Mouse (Mus musculus): Measurements from ENCODE around the gene Gpr137c. TPM values are rescaled to one million over a fixed set of nuclear protein-coding genes. Genes with fewer than 3 reads are reported as not detected.

Gpr137c gene
- polyA plus RNA-seq, 1 experiment from 2014 or later: 4.2 TPM

DNA sequence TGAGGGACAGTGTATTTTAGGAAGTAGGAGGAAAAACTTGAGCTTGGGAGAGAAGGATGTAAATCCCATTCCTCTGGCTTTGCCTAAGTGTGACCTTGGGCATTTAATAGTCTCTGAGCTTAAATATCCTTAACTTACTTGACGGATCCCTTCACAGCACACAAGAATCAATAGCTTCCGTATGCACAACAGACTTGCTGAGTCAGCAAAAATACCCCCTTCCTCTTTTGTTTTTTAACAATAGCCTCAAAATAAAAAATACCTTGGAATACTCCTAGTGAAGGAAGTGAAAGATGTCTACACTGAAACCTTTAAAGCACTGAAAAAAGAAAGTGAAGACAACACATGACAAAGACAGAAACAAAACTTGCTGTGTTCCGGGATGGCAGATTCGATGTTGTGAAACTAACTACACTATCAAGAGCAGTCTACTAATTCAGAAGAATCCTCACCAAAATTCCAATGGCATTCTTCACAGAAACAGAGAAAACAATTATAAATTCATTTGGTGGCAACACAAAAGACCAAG is 32.1 kb downstream of the Gpr137c start:
- Histone ChIP-seq H3K27me3 (replicated peaks; ENCODE audit: control insufficient read depth, insufficient read depth, low read length) (no peaks in the 10 kb centered on the region), H3K36me3 (ENCODE audit: control insufficient read depth, insufficient read depth, low read length) (no peaks in the 10 kb centered on the region), H3K4me3 (ENCODE audit: low read depth, low read length) (no peak overlapping the region), H3K9me3 (ENCODE audit: control insufficient read depth, low read length) (no peaks in the 10 kb centered on the region), H3K27ac (ENCODE audit: low read depth) (no peak overlapping the region), H3K9ac (ENCODE audit: low read length) (no peak overlapping the region), H3K4me2 (ENCODE audit: low read length) (no peak overlapping the region), H3K4me1 (replicated peaks; ENCODE audit: control insufficient read depth, insufficient read depth, low read length) (no peaks in the 10 kb centered on the region)
- ATAC-seq (replicated peaks; ENCODE audit: low FRiP score, low TSS enrichment, low read depth) (no peak), DNase-seq (ENCODE audit: low spot score) (no peak)
- WGBS: 88% methylated on average over 4 of the region's 4 CpGs

DNA sequence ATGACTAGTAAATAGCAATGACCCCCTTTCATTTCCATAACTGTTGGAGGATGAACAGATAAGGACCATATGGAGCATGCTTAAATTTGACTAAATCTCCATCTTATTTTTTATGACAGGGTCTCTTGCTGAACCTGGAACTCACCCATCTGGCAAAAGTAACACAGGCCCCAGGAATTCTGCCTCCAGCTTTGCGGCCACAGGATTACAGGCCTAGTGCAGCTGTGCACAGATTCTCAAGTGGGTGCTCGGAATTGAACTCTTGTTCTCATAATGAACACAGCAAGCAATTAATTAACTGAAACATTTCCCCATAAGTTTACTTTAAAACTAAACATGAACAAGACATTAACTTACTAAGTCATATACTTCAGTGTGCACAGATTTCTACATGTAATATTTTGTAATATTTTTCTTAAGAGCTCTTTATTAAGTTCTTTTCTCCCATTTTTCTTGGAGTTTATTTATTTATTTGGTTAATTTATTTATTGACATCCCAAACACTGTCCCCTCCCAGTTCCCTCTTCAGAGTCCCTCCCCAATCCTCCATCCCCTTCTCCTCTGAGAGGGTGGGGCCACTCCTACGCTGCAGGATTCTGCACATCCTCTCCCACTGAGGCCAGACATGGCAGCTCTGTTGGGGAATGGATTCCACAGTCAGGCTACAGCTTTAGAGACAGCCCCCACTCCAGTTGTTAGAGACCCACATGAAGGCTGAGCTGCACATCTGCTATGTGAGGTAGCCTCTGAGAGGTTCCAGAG is 44.5 kb downstream of the Gpr137c start:
- Histone ChIP-seq H3K27ac (ENCODE audit: low read depth) (no peak overlapping the region), H3K27me3 (replicated peaks; ENCODE audit: control insufficient read depth, insufficient read depth, low read length) (no peaks in the 10 kb centered on the region), H3K4me3 (ENCODE audit: low read depth, low read length) (no peak overlapping the region), H3K9me3 (ENCODE audit: control insufficient read depth, low read length) (no peaks in the 10 kb centered on the region), H3K9ac (ENCODE audit: low read length) (no peak overlapping the region), H3K36me3 (ENCODE audit: control insufficient read depth, insufficient read depth, low read length) (no peaks in the 10 kb centered on the region), H3K4me1 (replicated peaks; ENCODE audit: control insufficient read depth, insufficient read depth, low read length) (no peaks in the 10 kb centered on the region), H3K4me2 (ENCODE audit: low read length) (no peak overlapping the region)
- WGBS: 64% methylated on average over 3 of the region's 3 CpGs
- DNase-seq (ENCODE audit: low spot score): no peak
- ATAC-seq (replicated peaks; ENCODE audit: low FRiP score, low TSS enrichment, low read depth): no peak

DNA sequence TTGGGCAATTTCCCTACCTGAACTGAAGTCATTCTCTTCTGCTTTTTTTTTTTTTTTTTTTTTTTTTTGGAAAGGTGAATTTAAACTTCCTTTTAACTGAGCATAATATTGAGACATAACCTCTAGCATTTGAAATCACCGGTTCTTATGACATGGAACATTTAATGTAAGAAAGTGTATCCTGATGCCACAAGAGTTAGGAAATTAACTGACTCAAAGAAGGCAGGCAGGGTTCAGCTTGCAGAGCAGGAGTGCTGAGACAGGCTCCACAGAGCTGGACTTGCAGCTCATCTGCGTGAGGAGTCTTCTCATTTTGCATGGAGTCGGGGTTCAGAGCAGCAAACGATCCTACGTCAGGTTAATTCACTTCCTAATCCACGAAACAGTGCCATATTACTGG is 56.3 kb downstream of the Gpr137c start:
- no peaks in the 10 kb centered on the region for H3K4me1 ChIP-seq (replicated peaks; ENCODE audit: control insufficient read depth, insufficient read depth, low read length)
- no peaks in the 10 kb centered on the region for H3K36me3 ChIP-seq (ENCODE audit: control insufficient read depth, insufficient read depth, low read length)
- H3K27ac ChIP-seq (ENCODE audit: low read depth): no peak overlapping the region
- no peak overlapping the region for H3K9ac ChIP-seq (ENCODE audit: low read length)
- ATAC-seq (replicated peaks; ENCODE audit: low FRiP score, low TSS enrichment, low read depth) (no peak), DNase-seq (ENCODE audit: low spot score) (no peak)
- no peaks in the 10 kb centered on the region for H3K9me3 ChIP-seq (ENCODE audit: control insufficient read depth, low read length)
- 90% methylated on average over 6 of the region's 6 CpGs for WGBS
- H3K4me3 ChIP-seq (ENCODE audit: low read depth, low read length): no peak overlapping the region
- H3K27me3 ChIP-seq (replicated peaks; ENCODE audit: control insufficient read depth, insufficient read depth, low read length): no peaks in the 10 kb centered on the region
- no peak overlapping the region for H3K4me2 ChIP-seq (ENCODE audit: low read length)

DNA sequence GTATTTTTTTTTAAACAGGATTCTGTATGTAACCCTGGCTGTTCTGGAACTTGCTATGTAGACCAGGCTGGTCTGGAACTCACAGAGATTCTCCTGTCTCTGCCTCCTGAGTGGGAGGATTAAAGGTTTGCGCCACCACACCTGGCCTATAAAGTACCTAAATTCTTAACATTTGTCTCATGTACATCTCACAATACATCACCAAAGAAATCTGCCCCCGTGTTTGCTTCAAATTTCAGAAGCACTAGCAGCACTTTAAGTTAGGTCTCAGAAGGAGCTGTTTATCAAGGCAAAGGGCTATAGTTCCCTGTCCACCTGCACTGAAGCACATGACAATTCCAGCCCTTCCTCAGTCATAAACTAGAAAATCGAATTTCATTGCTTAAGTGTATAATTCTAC is 62.5 kb downstream of the Gpr137c start:
- ATAC-seq (replicated peaks; ENCODE audit: low FRiP score, low TSS enrichment, low read depth) (no peak), DNase-seq (ENCODE audit: low spot score) (no peak)
- Histone ChIP-seq H3K4me1 (replicated peaks; ENCODE audit: control insufficient read depth, insufficient read depth, low read length) (no peaks in the 10 kb centered on the region), H3K9me3 (ENCODE audit: control insufficient read depth, low read length) (no peaks in the 10 kb centered on the region), H3K27me3 (replicated peaks; ENCODE audit: control insufficient read depth, insufficient read depth, low read length) (no peaks in the 10 kb centered on the region), H3K36me3 (ENCODE audit: control insufficient read depth, insufficient read depth, low read length) (peaks cover 5% of the 10 kb centered on the region), H3K27ac (ENCODE audit: low read depth) (no peak overlapping the region), H3K4me2 (ENCODE audit: low read length) (no peak overlapping the region), H3K9ac (ENCODE audit: low read length) (no peak overlapping the region), H3K4me3 (ENCODE audit: low read depth, low read length) (no peak overlapping the region)
- 86% methylated on average over 3 of the region's 3 CpGs for WGBS

DNA sequence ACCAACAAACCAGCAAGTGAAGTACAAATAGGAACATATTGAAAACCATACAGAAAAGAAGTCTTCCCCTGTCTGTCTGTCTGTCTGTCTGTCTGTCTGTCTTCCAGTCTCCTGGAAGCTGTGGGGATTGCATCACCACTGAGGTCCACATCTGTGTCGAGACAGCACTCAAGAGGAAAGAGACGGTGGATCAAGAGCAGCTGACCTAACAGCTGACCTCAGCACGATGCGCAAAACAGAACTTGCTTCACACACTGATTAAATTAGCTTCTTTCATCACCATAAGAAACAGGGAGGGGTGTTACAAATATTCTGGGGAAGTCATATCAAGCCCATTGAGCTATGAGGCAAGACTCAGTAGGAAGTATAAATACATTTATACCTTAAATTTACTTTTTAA is 72.1 kb downstream of the Gpr137c start:
- WGBS: 82% methylated on average over 4 of the region's 4 CpGs
- no peak overlapping the region for H3K4me2 ChIP-seq (ENCODE audit: low read length)

DNA sequence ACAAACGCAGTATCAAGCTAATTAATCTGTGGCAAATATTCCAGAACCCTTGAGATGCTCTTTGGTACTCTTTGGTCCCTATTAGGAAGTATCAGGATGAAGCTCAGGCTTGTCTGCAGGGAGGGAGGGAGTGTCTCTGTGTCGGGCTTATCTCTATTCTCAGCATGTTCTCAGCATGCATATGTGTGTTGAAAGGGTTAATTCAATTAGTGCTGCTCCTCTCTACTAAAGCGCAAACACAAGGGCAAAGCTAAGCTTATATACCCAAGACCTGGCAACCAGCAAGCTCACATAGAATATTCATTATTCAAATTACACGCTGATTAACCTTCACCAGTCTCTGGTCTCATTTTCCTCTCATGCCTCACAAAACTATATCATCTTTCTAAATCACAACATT is 84.4 kb downstream of the Gpr137c start:
- no peaks in the 10 kb centered on the region for H3K27me3 ChIP-seq (replicated peaks; ENCODE audit: control insufficient read depth, insufficient read depth, low read length)
- H3K4me2 ChIP-seq (ENCODE audit: low read length): no peak overlapping the region
- WGBS: 77% methylated on average over 4 of the region's 4 CpGs
- H3K27ac ChIP-seq (ENCODE audit: low read depth): no peak overlapping the region
- H3K9me3 ChIP-seq (ENCODE audit: control insufficient read depth, low read length): no peaks in the 10 kb centered on the region
- peaks cover 42% of the 10 kb centered on the region for H3K36me3 ChIP-seq (ENCODE audit: control insufficient read depth, insufficient read depth, low read length)
- no peak overlapping the region for H3K4me3 ChIP-seq (ENCODE audit: low read depth, low read length)
- DNase-seq (ENCODE audit: low spot score) (no peak), ATAC-seq (replicated peaks; ENCODE audit: low FRiP score, low TSS enrichment, low read depth) (no peak)
- no peak overlapping the region for H3K9ac ChIP-seq (ENCODE audit: low read length)
- no peaks in the 10 kb centered on the region for H3K4me1 ChIP-seq (replicated peaks; ENCODE audit: control insufficient read depth, insufficient read depth, low read length)

More for the DNA sequence above, 72.1 kb downstream of the Gpr137c start:
- no peaks in the 10 kb centered on the region for H3K4me1 ChIP-seq (replicated peaks; ENCODE audit: control insufficient read depth, insufficient read depth, low read length)
- H3K9ac ChIP-seq (ENCODE audit: low read length): no peak overlapping the region
- no peak for ATAC-seq (replicated peaks; ENCODE audit: low FRiP score, low TSS enrichment, low read depth)
- peaks cover 30% of the 10 kb centered on the region for H3K36me3 ChIP-seq (ENCODE audit: control insufficient read depth, insufficient read depth, low read length)
- no peak overlapping the region for H3K27ac ChIP-seq (ENCODE audit: low read depth)
- no peaks in the 10 kb centered on the region for H3K27me3 ChIP-seq (replicated peaks; ENCODE audit: control insufficient read depth, insufficient read depth, low read length)
- no peaks in the 10 kb centered on the region for H3K9me3 ChIP-seq (ENCODE audit: control insufficient read depth, low read length)
- no peak for DNase-seq (ENCODE audit: low spot score)
- H3K4me3 ChIP-seq (ENCODE audit: low read depth, low read length): no peak overlapping the region

DNA sequence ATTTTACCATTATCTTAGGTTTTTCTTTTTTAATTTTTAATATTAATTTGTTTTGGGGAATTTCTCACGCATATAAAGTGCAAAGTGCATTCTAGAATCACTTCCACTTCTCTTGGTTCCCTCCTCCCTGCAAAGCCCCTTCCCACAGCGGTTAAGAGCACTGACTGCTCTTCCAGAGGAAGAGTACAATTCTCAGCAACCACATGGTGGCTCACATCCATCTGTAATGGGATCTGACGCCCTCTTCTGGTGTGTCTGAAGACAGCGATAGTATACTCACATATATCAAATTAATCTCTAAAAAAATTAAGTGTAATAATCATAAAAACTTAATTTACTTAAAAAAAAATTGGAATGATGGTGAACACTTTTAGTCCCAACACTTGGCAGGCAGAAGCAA is 84.9 kb downstream of the Gpr137c start:
- Histone ChIP-seq H3K27ac (ENCODE audit: low read depth) (no peak overlapping the region), H3K4me3 (ENCODE audit: low read depth, low read length) (no peak overlapping the region), H3K4me2 (ENCODE audit: low read length) (no peak overlapping the region), H3K27me3 (replicated peaks; ENCODE audit: control insufficient read depth, insufficient read depth, low read length) (no peaks in the 10 kb centered on the region), H3K9ac (ENCODE audit: low read length) (no peak overlapping the region), H3K4me1 (replicated peaks; ENCODE audit: control insufficient read depth, insufficient read depth, low read length) (no peaks in the 10 kb centered on the region), H3K9me3 (ENCODE audit: control insufficient read depth, low read length) (no peaks in the 10 kb centered on the region), H3K36me3 (ENCODE audit: control insufficient read depth, insufficient read depth, low read length) (peaks cover 38% of the 10 kb centered on the region)
- ATAC-seq (replicated peaks; ENCODE audit: low FRiP score, low TSS enrichment, low read depth): no peak
- no peak for DNase-seq (ENCODE audit: low spot score)
- WGBS: 81% methylated on average over 4 of the region's 4 CpGs

DNA sequence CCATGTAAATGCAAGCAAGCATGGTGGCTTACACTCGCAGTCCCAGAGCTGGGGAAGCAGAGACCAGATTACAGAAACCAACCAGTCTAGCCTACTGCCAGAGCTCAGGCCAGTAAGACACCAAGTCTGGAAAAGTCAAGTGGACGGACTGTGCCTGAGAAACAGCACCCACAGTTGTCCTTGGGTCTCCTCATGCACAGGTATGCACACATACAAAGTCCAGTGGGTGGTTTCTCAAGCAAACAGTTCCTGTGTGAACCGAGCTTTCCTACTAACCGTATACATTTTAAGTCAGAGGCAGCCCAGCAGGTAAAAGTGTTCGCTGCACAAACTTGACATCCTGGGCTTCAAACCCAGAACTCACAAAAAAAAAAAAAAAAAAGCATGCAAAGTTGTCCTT is 86.3 kb downstream of the Gpr137c start:
- Histone ChIP-seq H3K4me3 (ENCODE audit: low read depth, low read length) (no peak overlapping the region), H3K9ac (ENCODE audit: low read length) (no peak overlapping the region), H3K4me1 (replicated peaks; ENCODE audit: control insufficient read depth, insufficient read depth, low read length) (no peaks in the 10 kb centered on the region), H3K36me3 (ENCODE audit: control insufficient read depth, insufficient read depth, low read length) (peaks cover 26% of the 10 kb centered on the region), H3K27ac (ENCODE audit: low read depth) (no peak overlapping the region), H3K9me3 (ENCODE audit: control insufficient read depth, low read length) (no peaks in the 10 kb centered on the region), H3K27me3 (replicated peaks; ENCODE audit: control insufficient read depth, insufficient read depth, low read length) (no peaks in the 10 kb centered on the region), H3K4me2 (ENCODE audit: low read length) (no peak overlapping the region)
- 89% methylated on average over 5 of the region's 5 CpGs for WGBS
- ATAC-seq (replicated peaks; ENCODE audit: low FRiP score, low TSS enrichment, low read depth) (no peak), DNase-seq (ENCODE audit: low spot score) (no peak)
